Mouse (Mus musculus) midbrain, embryonic 12.5 days (tissue): Measurements from ENCODE around the gene Kazn. TPM values are rescaled to one million over a fixed set of nuclear protein-coding genes. Genes with fewer than 3 reads are reported as not detected.

ENCODE experiments used
- ATAC-seq: fragments of 200-750 bp; cut with Nextera tagmentation; 2 replicates; pipeline ENCODE4 v1.8.0; 2017; ENCODE audit warnings: low read depth, moderate TSS enrichment, moderate library complexity; ENCODE audit not compliant: low FRiP score
- H3K27ac ChIP-seq: fragments of 300-500 bp; sonication (generic); replicated peaks from 2 replicates; pipeline ENCODE4 v1.5.1; 2016; ENCODE audit warnings: mild to moderate bottlenecking
- H3K27me3 ChIP-seq: fragments of 300-500 bp; sonication (generic); 2 replicates; pipeline ENCODE4 v1.6.1; 2016; ENCODE audit warnings: mild to moderate bottlenecking
- H3K36me3 ChIP-seq: fragments of 300-500 bp; sonication (generic); 2 replicates; pipeline ENCODE4 v1.6.1; 2016
- H3K4me1 ChIP-seq: fragments of 300-500 bp; sonication (generic); 2 replicates; pipeline ENCODE4 v1.6.1; 2016
- H3K4me2 ChIP-seq: fragments of 300-500 bp; sonication (generic); replicated peaks from 2 replicates; pipeline ENCODE4 v1.6.1; 2016; ENCODE audit warnings: mild to moderate bottlenecking, moderate library complexity
- H3K4me3 ChIP-seq: fragments of 300-500 bp; sonication (generic); 2 replicates; pipeline ENCODE4 v1.5.1; 2016; ENCODE audit warnings: mild to moderate bottlenecking
- H3K9ac ChIP-seq: fragments of 300-500 bp; sonication (generic); replicated peaks from 2 replicates; pipeline ENCODE4 v1.6.1; 2016; ENCODE audit warnings: mild to moderate bottlenecking, moderate library complexity
- H3K9me3 ChIP-seq: fragments of 300-500 bp; sonication (generic); 2 replicates; pipeline ENCODE4 v1.6.1; 2016; ENCODE audit warnings: mild to moderate bottlenecking
- WGBS: fragments of 180-500 bp; shearing (Covaris S2); methylation state at CpG from one replicate; pipeline ENCODE4 v1.1.7; 2016; 5-methylcytosine and 5-hydroxymethylcytosine counted together
- polyA plus RNA-seq: library from polyadenylated mRNA; unstranded; fragments of >200 nt; fragmentation: Nextera tagmentation; extraction: Ambion mirVana; gene quantifications from 2 replicates; pipeline ENCODE4 v1.2.1, GENCODE M21; 2016

Gene Kazn
- polyA plus RNA-seq, 1 experiment from 2014 or later, result 22.0 TPM

DNA sequence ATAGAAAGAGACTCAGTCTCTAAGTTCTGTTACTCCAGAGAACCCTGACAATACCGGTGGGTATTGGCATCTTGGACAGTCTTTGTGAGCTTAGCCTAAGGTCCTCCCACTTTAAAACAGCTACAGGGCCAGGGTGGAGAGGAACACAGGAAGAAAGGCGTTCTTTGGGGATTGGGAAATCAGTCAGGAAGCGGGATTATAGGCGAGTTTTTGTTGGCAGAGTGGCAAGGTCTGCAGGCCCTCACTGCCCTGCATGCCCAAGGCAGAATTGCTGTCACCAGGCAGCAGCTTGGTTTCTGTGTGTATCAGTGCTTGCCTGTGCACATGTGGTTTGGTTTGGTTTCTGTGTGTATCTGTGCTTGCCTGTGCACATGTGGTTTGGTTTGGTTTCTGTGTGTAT, 22.5 kb upstream of the Kazn start:
- no peak overlapping the region for H3K9ac ChIP-seq
- no peak overlapping the region for H3K4me3 ChIP-seq
- 66% methylated on average over 4 of the region's 4 CpGs for WGBS
- H3K9me3 ChIP-seq, result no peaks in the 10 kb centered on the region
- no peak overlapping the region for H3K4me2 ChIP-seq
- H3K27me3 ChIP-seq, result no peaks in the 10 kb centered on the region
- no peak for ATAC-seq
- no peaks in the 10 kb centered on the region; the same call in 1 of the 2 replicates for H3K4me1 ChIP-seq
- no peaks in the 10 kb centered on the region for H3K36me3 ChIP-seq
- no peak overlapping the region for H3K27ac ChIP-seq

GRCm38 (mm10) chr4:142258730-142259129, 19.5 kb upstream of the Kazn start:
- Histone ChIP-seq H3K27me3 (no peaks in the 10 kb centered on the region), H3K9me3 (no peaks in the 10 kb centered on the region), H3K9ac (no peak overlapping the region), H3K4me2 (no peak overlapping the region), H3K4me3 (no peak overlapping the region), H3K4me1 (no peaks in the 10 kb centered on the region; the same call in 1 of the 2 replicates), H3K27ac (no peak overlapping the region), H3K36me3 (no peaks in the 10 kb centered on the region)
- WGBS, result 96% methylated on average over 10 of the region's 10 CpGs
- ATAC-seq, result no peak

DNA sequence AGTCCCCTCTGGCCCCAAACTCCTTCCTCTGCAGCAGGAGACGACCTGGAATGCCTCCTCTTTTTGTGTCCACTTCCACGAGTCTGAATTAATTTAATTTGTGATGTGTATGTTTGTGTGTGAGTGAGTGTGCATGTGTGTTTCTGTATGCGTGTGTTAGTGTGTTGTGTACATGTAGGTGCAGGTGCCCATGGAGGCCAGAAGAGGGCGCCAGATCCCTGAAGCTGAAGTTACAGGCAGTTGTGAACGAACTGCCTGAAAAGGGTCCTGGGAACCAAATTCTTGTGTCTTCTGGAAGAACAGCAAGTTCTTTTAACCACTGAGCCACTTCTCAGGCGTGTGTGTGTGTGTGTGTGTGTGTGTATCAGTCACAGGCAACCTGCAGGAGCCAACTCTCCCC, 14.9 kb upstream of the Kazn start:
- no peaks in the 10 kb centered on the region for H3K36me3 ChIP-seq
- no peak overlapping the region for H3K27ac ChIP-seq
- no peaks in the 10 kb centered on the region for H3K9me3 ChIP-seq
- H3K9ac ChIP-seq, result no peak overlapping the region
- no peak for ATAC-seq
- WGBS, result 78% methylated on average over 6 of the region's 6 CpGs
- H3K27me3 ChIP-seq, result no peaks in the 10 kb centered on the region
- peaks cover 14% of the 10 kb centered on the region for H3K4me1 ChIP-seq
- no peak overlapping the region for H3K4me2 ChIP-seq
- no peak overlapping the region for H3K4me3 ChIP-seq

DNA sequence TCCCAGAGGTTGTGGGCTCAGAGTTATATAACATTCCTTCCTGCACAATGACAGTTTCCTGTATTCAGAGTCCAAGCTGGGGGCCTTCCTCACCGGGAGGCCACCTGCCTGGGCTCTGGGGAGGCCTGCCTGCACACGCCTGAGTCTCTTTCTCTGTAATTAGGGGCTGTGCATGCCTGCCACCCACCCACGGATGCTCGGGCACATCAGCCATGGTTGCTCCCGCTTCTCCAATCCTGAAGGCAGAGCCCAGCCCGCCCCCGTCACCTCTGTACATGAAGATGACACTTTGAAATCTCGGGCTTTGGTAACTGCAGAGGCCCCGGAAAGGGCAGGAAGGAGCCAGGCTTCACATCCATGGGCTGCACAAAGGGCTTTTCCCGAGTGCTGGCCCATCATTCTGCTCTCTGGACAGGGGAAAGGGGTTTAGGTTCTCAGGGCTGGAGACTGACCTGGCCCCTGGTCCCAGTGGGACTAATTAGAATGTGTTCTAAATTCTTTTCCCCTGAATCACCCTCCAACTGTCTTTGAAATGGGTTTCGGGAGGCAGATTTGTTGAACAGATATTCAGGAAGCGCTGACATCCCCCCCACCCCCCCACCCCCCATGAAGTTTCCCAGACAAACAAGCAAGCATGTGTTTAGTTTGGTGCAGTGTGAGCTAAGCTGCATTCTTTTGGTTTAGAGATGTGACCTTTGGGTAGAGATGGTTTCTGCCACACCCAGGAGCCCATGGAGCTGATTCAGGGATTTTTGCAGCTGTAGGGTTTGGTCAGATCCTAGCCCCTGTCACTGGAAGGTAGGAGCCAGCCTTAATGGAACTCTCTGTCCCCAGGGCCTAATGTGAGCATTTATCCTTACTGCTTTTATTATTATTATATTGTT, 12.5 kb upstream of the Kazn start:
- WGBS, result 51% methylated on average over 12 of the region's 12 CpGs
- H3K4me3 ChIP-seq, result no peak overlapping the region
- H3K36me3 ChIP-seq, result no peaks in the 10 kb centered on the region
- H3K4me1 ChIP-seq, result peaks cover 20% of the 10 kb centered on the region
- no peaks in the 10 kb centered on the region for H3K9me3 ChIP-seq
- no peak for ATAC-seq
- no peak overlapping the region for H3K4me2 ChIP-seq
- H3K9ac ChIP-seq, result no peak overlapping the region
- H3K27me3 ChIP-seq, result no peaks in the 10 kb centered on the region
- H3K27ac ChIP-seq, result peak overlapping the region; percentile 35; the same call in 1 of the 2 replicates

- no peak overlapping the region for H3K27ac ChIP-seq
- peaks cover 27% of the 10 kb centered on the region for H3K4me1 ChIP-seq
- no peaks in the 10 kb centered on the region for H3K27me3 ChIP-seq
- no peak overlapping the region for H3K4me2 ChIP-seq
- WGBS, result 96% methylated on average over 8 of the region's 8 CpGs
- no peak overlapping the region for H3K9ac ChIP-seq
- no peak for ATAC-seq
- no peaks in the 10 kb centered on the region for H3K36me3 ChIP-seq
- H3K4me3 ChIP-seq, result no peak overlapping the region
- no peaks in the 10 kb centered on the region for H3K9me3 ChIP-seq
Measured at GRCm38 (mm10) chr4:142250054-142250453, 10.9 kb upstream of the Kazn start.

DNA sequence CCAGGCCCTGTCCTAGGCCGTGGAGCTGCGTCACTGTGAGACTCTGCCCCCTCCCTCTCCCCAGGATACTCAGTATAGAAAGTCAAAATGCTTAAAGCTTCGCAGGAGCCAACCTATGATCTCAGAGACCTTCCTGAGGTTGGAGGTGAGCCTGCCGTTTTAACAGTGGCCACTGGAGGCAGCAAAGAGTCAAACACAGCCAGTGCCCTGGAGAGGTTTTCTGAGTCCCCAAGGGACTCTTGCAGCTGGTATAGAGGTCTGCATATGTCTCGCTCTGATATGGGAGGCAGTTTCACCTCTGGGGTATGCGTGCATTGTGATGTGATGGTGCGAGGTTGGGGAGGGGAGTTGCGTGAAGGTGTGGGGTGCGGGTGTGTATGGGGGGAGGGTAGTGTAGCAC, 10.2 kb upstream of the Kazn start:
- 18% methylated on average over 9 of the region's 9 CpGs for WGBS
- Histone ChIP-seq H3K27ac (no peak overlapping the region), H3K9ac (no peak overlapping the region), H3K4me3 (no peak overlapping the region), H3K4me1 (peaks cover 27% of the 10 kb centered on the region), H3K36me3 (no peaks in the 10 kb centered on the region), H3K27me3 (no peaks in the 10 kb centered on the region), H3K9me3 (no peaks in the 10 kb centered on the region), H3K4me2 (no peak overlapping the region)
- ATAC-seq, result peak; percentile 36; the same call in 1 of the 2 replicates

DNA sequence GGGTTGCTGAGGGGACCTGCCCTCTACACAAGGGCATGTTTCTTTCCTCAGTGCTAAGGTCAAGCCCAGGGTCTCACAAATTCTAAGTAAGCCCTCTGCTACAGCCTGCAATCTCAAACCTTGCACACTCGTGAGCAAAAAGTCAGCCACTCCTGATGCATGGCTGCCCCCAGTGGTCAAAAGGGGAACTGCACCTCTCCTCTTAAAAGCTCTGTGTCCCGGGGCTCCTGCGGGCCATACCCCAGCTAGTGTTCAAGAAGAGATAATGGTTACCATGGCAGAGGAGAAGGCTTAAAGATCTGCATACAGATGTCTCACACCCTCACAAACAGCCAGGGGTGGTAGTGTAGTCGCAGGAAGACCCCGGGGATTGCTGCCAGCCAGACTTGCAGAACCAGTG, 9.2 kb upstream of the Kazn start:
- peaks cover 27% of the 10 kb centered on the region for H3K4me1 ChIP-seq
- no peak overlapping the region for H3K27ac ChIP-seq
- no peak overlapping the region for H3K4me2 ChIP-seq
- H3K4me3 ChIP-seq, result no peak overlapping the region
- peak; percentile 59 for ATAC-seq
- no peaks in the 10 kb centered on the region for H3K27me3 ChIP-seq
- H3K9ac ChIP-seq, result no peak overlapping the region
- H3K36me3 ChIP-seq, result no peaks in the 10 kb centered on the region
- no peaks in the 10 kb centered on the region for H3K9me3 ChIP-seq
- WGBS, result 3% methylated on average over 5 of the region's 5 CpGs

DNA sequence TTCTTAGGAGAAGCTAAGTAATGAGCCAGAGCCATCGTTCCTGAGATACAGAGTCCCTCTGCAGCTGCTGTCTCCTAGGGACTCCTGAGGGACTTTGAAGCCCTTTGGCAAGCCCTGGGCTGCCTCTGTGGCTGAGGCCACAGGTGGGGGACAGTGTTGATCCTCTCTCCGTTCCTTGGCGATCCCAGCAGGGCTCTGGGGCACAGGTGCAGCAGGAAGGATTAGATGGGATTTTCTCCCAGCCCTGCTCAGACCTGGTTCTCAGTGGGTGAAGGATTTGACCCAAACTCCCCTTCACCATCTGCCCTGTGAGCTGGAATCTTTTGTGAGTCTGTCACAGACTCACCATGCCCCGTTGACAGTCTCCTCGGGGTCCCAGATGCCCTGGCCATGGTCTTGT, 7.5 kb upstream of the Kazn start:
- peak overlapping the region; percentile 20; the same call in 1 of the 2 replicates for H3K27ac ChIP-seq
- 8% methylated on average over 5 of the region's 5 CpGs for WGBS
- H3K36me3 ChIP-seq, result no peaks in the 10 kb centered on the region

DNA sequence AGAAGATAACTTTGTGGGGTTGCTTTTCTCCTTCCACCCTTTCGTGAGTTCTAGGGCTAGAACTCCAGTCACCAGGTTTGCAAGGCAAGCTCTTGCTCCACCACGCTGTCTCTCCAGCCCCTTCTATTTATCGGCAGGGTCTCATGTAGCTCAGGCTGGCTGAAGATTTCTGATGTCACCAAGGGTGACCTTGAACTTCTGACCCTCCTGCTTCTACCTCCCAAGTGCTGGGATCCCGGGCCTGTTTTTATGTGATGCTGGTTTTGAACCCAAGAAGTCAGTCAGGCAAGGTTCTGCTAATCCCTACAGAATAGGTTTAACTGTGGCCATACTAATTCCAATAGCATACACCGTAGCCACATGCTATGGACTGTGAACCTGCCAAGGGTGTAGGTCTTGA, 5.4 kb upstream of the Kazn start:
- no peak for ATAC-seq
- Histone ChIP-seq H3K4me2 (no peak overlapping the region), H3K9ac (no peak overlapping the region), H3K4me1 (peaks cover 32% of the 10 kb centered on the region), H3K4me3 (no peak overlapping the region), H3K9me3 (no peaks in the 10 kb centered on the region), H3K36me3 (no peaks in the 10 kb centered on the region), H3K27me3 (no peaks in the 10 kb centered on the region; the same call in 1 of the 2 replicates), H3K27ac (no peak overlapping the region)
- WGBS, result 89% methylated on average over 5 of the region's 5 CpGs

More for the DNA sequence above, 7.5 kb upstream of the Kazn start:
- Histone ChIP-seq H3K4me3 (no peak overlapping the region), H3K9ac (no peak overlapping the region), H3K9me3 (no peaks in the 10 kb centered on the region), H3K4me2 (no peak overlapping the region), H3K27me3 (no peaks in the 10 kb centered on the region), H3K4me1 (peaks cover 24% of the 10 kb centered on the region)
- ATAC-seq, result no peak

DNA sequence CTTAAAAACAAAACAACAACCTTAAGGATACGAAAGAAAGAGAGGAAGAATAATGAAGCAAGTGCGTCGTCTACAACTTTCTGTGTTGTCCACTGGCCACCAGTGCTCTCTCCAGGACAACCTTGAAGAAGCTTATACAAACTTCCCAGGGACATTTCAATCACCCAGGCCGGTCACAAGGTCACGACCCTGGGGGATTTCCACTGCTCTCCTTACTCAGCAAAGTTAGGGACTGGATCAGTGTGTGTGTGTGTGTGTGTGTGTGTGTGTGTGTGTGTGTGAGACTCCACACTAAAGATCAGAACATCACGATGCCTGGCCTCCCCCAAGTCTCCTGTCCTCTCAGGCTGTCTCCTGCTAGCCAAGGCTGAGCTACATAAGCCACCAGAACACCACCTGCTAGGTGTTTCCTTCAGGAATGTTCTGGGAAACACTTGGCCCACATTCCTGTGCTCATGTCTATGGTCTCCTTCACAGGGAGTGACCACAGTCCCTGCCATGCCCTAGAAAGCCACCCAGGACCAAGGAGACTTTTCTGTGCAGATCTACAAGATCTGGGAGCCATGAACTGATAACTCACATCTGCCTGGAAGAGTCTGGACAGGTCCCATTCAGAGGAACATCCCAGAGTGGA, 3.7 kb upstream of the Kazn start:
- 84% methylated on average over 6 of the region's 6 CpGs for WGBS
- no peaks in the 10 kb centered on the region for H3K36me3 ChIP-seq
- peaks cover 37% of the 10 kb centered on the region for H3K4me1 ChIP-seq

DNA sequence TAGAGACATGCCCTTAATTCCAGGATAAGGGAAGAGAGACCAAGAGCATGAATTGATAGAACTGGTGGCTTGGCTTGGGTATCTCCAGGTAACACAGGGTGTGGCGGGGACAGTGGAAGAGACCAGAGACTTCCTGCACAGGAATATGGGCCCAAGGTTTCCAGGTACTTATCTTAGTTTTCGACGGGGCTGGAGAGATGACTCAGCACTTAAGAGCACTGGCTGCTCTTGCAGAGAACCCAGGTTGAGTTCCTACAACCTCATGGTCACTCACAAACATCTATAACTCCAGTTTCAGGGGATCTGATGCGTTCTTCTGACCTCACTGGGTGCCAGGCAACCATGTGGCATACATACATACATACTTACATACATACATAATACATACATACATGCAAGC, 3.0 kb upstream of the Kazn start:
- H3K9me3 ChIP-seq, result no peaks in the 10 kb centered on the region
- no peaks in the 10 kb centered on the region for H3K36me3 ChIP-seq
- H3K9ac ChIP-seq, result no peak overlapping the region
- H3K4me2 ChIP-seq, result no peak overlapping the region
- H3K4me1 ChIP-seq, result peaks cover 42% of the 10 kb centered on the region
- no peak for ATAC-seq
- H3K27me3 ChIP-seq, result peaks cover 13% of the 10 kb centered on the region
- no peak overlapping the region for H3K4me3 ChIP-seq
- 84% methylated on average over 4 of the region's 4 CpGs for WGBS
- H3K27ac ChIP-seq, result no peak overlapping the region

More for the DNA sequence above, 3.7 kb upstream of the Kazn start:
- no peaks in the 10 kb centered on the region for H3K9me3 ChIP-seq
- no peak overlapping the region for H3K4me3 ChIP-seq
- ATAC-seq, result no peak
- no peak overlapping the region for H3K9ac ChIP-seq
- H3K27ac ChIP-seq, result no peak overlapping the region
- H3K27me3 ChIP-seq, result peaks cover 6% of the 10 kb centered on the region; the same call in 1 of the 2 replicates
- no peak overlapping the region for H3K4me2 ChIP-seq

GRCm38 (mm10) chr4:142240874-142241273, 1.7 kb upstream of the Kazn start:
- Histone ChIP-seq H3K27ac (no peak overlapping the region), H3K4me1 (peaks cover 31% of the 10 kb centered on the region), H3K4me2 (no peak overlapping the region), H3K27me3 (peaks cover 22% of the 10 kb centered on the region), H3K4me3 (no peak overlapping the region), H3K36me3 (no peaks in the 10 kb centered on the region), H3K9ac (no peak overlapping the region), H3K9me3 (no peaks in the 10 kb centered on the region)
- ATAC-seq, result no peak
- WGBS, result 50% methylated on average over 5 of the region's 5 CpGs
